Mouse (Mus musculus): Measurements from ENCODE around the gene Psat1.

The Psat1 gene

GRCm38 (mm10) chr19:15947237-15947636 lies at the start of gene Psat1:
Gene Psat1 (minus strand): TSS chr19:15947337.
- no peak for DNase-seq

GRCm38 (mm10) chr19:15990102-15990501 lies 43.0 kb upstream of the Psat1 start:
- no peak for DNase-seq

- no peak for DNase-seq
These were observed 38.1 kb upstream of the Psat1 start for GRCm38 (mm10) chr19:15985172-15985713.

- DNase-seq, result peak; percentile 92
These were observed 37.5 kb upstream of the Psat1 start, which contains the start of gene Cep78 for GRCm38 (mm10) chr19:15984449-15985171. Gene Cep78 (minus strand): TSS chr19:15984989.

GRCm38 (mm10) chr19:15983739-15984344 lies 36.7 kb upstream of the Psat1 start:
- no peak for DNase-seq

GRCm38 (mm10) chr19:15982926-15983738 lies 36.0 kb upstream of the Psat1 start:
- DNase-seq, result no peak

- peak; percentile 69 for DNase-seq
These were observed 34.7 kb upstream of the Psat1 start for GRCm38 (mm10) chr19:15981861-15982260.

GRCm38 (mm10) chr19:15973365-15973764 lies 26.2 kb upstream of the Psat1 start:
- no peak for DNase-seq

GRCm38 (mm10) chr19:15965082-15965481 lies 17.9 kb upstream of the Psat1 start:
- peak; percentile 36 for DNase-seq

GRCm38 (mm10) chr19:15964533-15964932 lies 17.4 kb upstream of the Psat1 start:
- DNase-seq, result no peak

- DNase-seq, result no peak
These were observed 16.0 kb upstream of the Psat1 start for GRCm38 (mm10) chr19:15963011-15963695.

GRCm38 (mm10) chr19:15962313-15962712 lies 15.2 kb upstream of the Psat1 start:
- DNase-seq, result no peak

- no peak for DNase-seq
These were observed 3.1 kb upstream of the Psat1 start for GRCm38 (mm10) chr19:15950225-15950624.

GRCm38 (mm10) chr19:15948867-15949266 lies 1.7 kb upstream of the Psat1 start:
- DNase-seq, result no peak

- peak; percentile 18 for DNase-seq
These were observed 1.3 kb upstream of the Psat1 start for GRCm38 (mm10) chr19:15948426-15948825.

GRCm38 (mm10) chr19:15946663-15947062 lies 474 bp downstream of the Psat1 start:
- DNase-seq, result peak; percentile 19

- DNase-seq, result no peak
These were observed 4.1 kb downstream of the Psat1 start for GRCm38 (mm10) chr19:15943117-15943423.

- DNase-seq, result no peak
These were observed 4.6 kb downstream of the Psat1 start for GRCm38 (mm10) chr19:15942421-15943116.

- peak; percentile 64 for DNase-seq
These were observed 5.7 kb downstream of the Psat1 start for GRCm38 (mm10) chr19:15941399-15941798.

- peak; percentile 90 for DNase-seq
These were observed 21.5 kb downstream of the Psat1 start for GRCm38 (mm10) chr19:15925719-15926045.

GRCm38 (mm10) chr19:15924866-15925718 lies 22.0 kb downstream of the Psat1 start:
- peak; percentile 87 for DNase-seq

Measured in kidney, adult 18-20 months (tissue).